9 mouse cellular contexts compared by ENCODE assay signal in the genomic region with DNA sequence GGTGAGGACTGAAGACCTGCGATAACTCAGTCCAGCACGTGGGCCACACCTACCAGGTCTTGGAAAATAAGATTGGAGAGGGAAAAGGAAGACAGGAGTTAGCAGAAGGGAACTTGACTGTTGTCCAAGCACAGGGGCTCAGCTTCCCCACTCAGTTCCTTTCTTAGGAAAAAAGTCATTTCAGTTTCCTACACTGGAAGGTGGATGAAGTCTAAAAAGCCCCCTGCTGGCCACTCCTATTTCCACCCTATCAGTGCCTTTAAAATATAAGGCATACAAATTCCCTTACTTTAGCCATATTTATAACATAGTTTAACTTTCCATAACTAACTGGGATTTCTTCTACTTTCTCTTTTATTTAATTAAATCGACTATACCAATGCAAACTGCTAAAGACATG.
DNase-seq lines count a peak whose midpoint lies in the region; ATAC-seq and TF ChIP-seq lines count a peak whose summit lies in the region.
"Had no signal": no experiment of that assay in that cellular context is flagged by ENCODE, and none has a peak within 500 bp of the region (broad histone marks: within the 10 kb centered on the region; RNA-seq: fewer than 3 reads in every experiment).

No protein-coding gene starts in this region.

- H3K4me1 ChIP-seq in forebrain, postnatal 0 days (ENCODE audit: insufficient read depth): no peaks in the 10 kb centered on the region
- H3K4me1 ChIP-seq in forebrain, embryonic 16.5 days (replicated peaks; ENCODE audit: control insufficient read depth, insufficient read depth, low read length): no peaks in the 10 kb centered on the region
- no peaks in the 10 kb centered on the region for H3K4me1 ChIP-seq in lung, postnatal 0 days (ENCODE audit: insufficient read depth, low read depth, low read length)
- no peaks in the 10 kb centered on the region for H3K4me1 ChIP-seq in limb, embryonic 11.5 days (ENCODE audit: control insufficient read depth, insufficient read depth, low read length)
- H3K4me1 ChIP-seq in midbrain, embryonic 15.5 days: no peaks in the 10 kb centered on the region

- peak; percentile 19 for DNase-seq in forebrain, postnatal 0 days
- DNase-seq in lung, postnatal 0 days (ENCODE audit: low spot score): peak; percentile 56
- DNase-seq in lung, adult 18-20 months: no peak
- peak; percentile 16 for DNase-seq in adrenal gland, postnatal 25 days
- DNase-seq in limb, embryonic 11.5 days (ENCODE audit: low spot score): peak; percentile 51
- no peak for DNase-seq in urinary bladder, adult 2 months (ENCODE audit: low spot score)

- WGBS in forebrain, postnatal 0 days: 84% methylated on average over 3 of the region's 3 CpGs
- WGBS in forebrain, embryonic 16.5 days: 83% methylated on average over 3 of the region's 3 CpGs
- WGBS in lung, postnatal 0 days: 51% methylated on average over 3 of the region's 3 CpGs
- WGBS in limb, embryonic 11.5 days: 77% methylated on average over 3 of the region's 3 CpGs
- 88% methylated on average over 3 of the region's 3 CpGs for WGBS in midbrain, embryonic 15.5 days

- TF ChIP-seq CTCF in forebrain, postnatal 0 days (IDR thresholded peaks at IDR 0.05; ENCODE audit: low read depth): peak; percentile 36
- TF ChIP-seq CTCF in lung, postnatal 0 days (IDR thresholded peaks at IDR 0.05): peak; percentile 59

- ATAC-seq in forebrain, postnatal 0 days: no peak
- no peak for ATAC-seq in forebrain, embryonic 16.5 days
- ATAC-seq in lung, postnatal 0 days: no peak
- ATAC-seq in limb, embryonic 11.5 days (ENCODE audit: insufficient number of reproducible peaks, low FRiP score, low TSS enrichment, low read depth): no peak
- ATAC-seq in midbrain, embryonic 15.5 days (replicated peaks): no peak

- H3K27ac ChIP-seq in forebrain, postnatal 0 days (ENCODE audit: low read depth, low read length): no peak overlapping the region
- no peak overlapping the region for H3K27ac ChIP-seq in forebrain, embryonic 16.5 days (ENCODE audit: low read length)
- no peak overlapping the region for H3K27ac ChIP-seq in lung, postnatal 0 days (ENCODE audit: low read length)
- H3K27ac ChIP-seq in limb, embryonic 11.5 days (replicated peaks; ENCODE audit: low read depth, low read length): no peak overlapping the region
- H3K27ac ChIP-seq in midbrain, embryonic 15.5 days: no peak overlapping the region
- H3K27ac ChIP-seq: liver, embryonic 15.5 days had no signal

- H3K27me3 ChIP-seq in forebrain, postnatal 0 days (ENCODE audit: insufficient read depth, low read length): no peaks in the 10 kb centered on the region
- H3K27me3 ChIP-seq in forebrain, embryonic 16.5 days (replicated peaks; ENCODE audit: control insufficient read depth, insufficient read depth, low read length): no peaks in the 10 kb centered on the region
- H3K27me3 ChIP-seq in lung, postnatal 0 days (replicated peaks; ENCODE audit: insufficient read depth, low read length): no peaks in the 10 kb centered on the region
- no peaks in the 10 kb centered on the region for H3K27me3 ChIP-seq in limb, embryonic 11.5 days (ENCODE audit: control insufficient read depth, insufficient read depth, low read length)
- no peaks in the 10 kb centered on the region for H3K27me3 ChIP-seq in midbrain, embryonic 15.5 days (replicated peaks)
- H3K27me3 ChIP-seq: liver, embryonic 15.5 days had no signal

- H3K4me2 ChIP-seq in forebrain, postnatal 0 days (ENCODE audit: low read depth): no peak overlapping the region
- H3K4me2 ChIP-seq in forebrain, embryonic 16.5 days (ENCODE audit: low read length): no peak overlapping the region
- H3K4me2 ChIP-seq in lung, postnatal 0 days (replicated peaks; ENCODE audit: low read depth, low read length): no peak overlapping the region
- H3K4me2 ChIP-seq in limb, embryonic 11.5 days (ENCODE audit: low read depth, severe bottlenecking): no peak overlapping the region
- H3K4me2 ChIP-seq in midbrain, embryonic 15.5 days: no peak overlapping the region
- H3K4me2 ChIP-seq: liver, embryonic 15.5 days had no signal

- no peaks in the 10 kb centered on the region for H3K9me3 ChIP-seq in forebrain, postnatal 0 days (ENCODE audit: low read length)
- H3K9me3 ChIP-seq in forebrain, embryonic 16.5 days (ENCODE audit: control insufficient read depth, low read length): 0 out of 2 replicates have a peak, but pooled peaks cover 2% of the 10 kb centered on the region
- H3K9me3 ChIP-seq in lung, postnatal 0 days (ENCODE audit: low read length): no peaks in the 10 kb centered on the region
- no peaks in the 10 kb centered on the region for H3K9me3 ChIP-seq in limb, embryonic 11.5 days (ENCODE audit: control insufficient read depth, low read length)
- H3K9me3 ChIP-seq in midbrain, embryonic 15.5 days: no peaks in the 10 kb centered on the region
- H3K9me3 ChIP-seq: liver, embryonic 15.5 days had no signal

- H3K36me3 ChIP-seq in forebrain, postnatal 0 days (ENCODE audit: insufficient read depth): no peaks in the 10 kb centered on the region
- H3K36me3 ChIP-seq in forebrain, embryonic 16.5 days (ENCODE audit: control insufficient read depth, insufficient read depth): no peaks in the 10 kb centered on the region
- H3K36me3 ChIP-seq in lung, postnatal 0 days (ENCODE audit: insufficient read depth, low read length): no peaks in the 10 kb centered on the region
- no peaks in the 10 kb centered on the region for H3K36me3 ChIP-seq in limb, embryonic 11.5 days (ENCODE audit: control insufficient read depth, insufficient read depth, low read length)
- no peaks in the 10 kb centered on the region for H3K36me3 ChIP-seq in midbrain, embryonic 15.5 days (replicated peaks)
- H3K36me3 ChIP-seq: liver, embryonic 15.5 days had no signal

- TF ChIP-seq EP300 in lung, postnatal 0 days (IDR thresholded peaks at IDR 0.05): no peak

- no peak overlapping the region for H3K9ac ChIP-seq in forebrain, postnatal 0 days
- no peak overlapping the region for H3K9ac ChIP-seq in forebrain, embryonic 16.5 days (replicated peaks; ENCODE audit: low read depth, low read length)
- H3K9ac ChIP-seq in lung, postnatal 0 days (replicated peaks; ENCODE audit: low read depth): no peak overlapping the region
- no peak overlapping the region for H3K9ac ChIP-seq in limb, embryonic 11.5 days (ENCODE audit: low read length)
- H3K9ac ChIP-seq in midbrain, embryonic 15.5 days: no peak overlapping the region
- H3K9ac ChIP-seq: liver, embryonic 15.5 days had no signal

- no peak overlapping the region for H3K4me3 ChIP-seq in forebrain, postnatal 0 days (ENCODE audit: low read depth, low read length)
- no peak overlapping the region for H3K4me3 ChIP-seq in forebrain, embryonic 16.5 days (replicated peaks; ENCODE audit: low read length)
- H3K4me3 ChIP-seq in lung, postnatal 0 days (ENCODE audit: low read depth, low read length): no peak overlapping the region
- H3K4me3 ChIP-seq in limb, embryonic 11.5 days (ENCODE audit: low read depth, low read length): no peak overlapping the region
- H3K4me3 ChIP-seq in midbrain, embryonic 15.5 days: no peak overlapping the region
- H3K4me3 ChIP-seq: liver, embryonic 15.5 days had no signal

Comparison
In these comparisons a context has a peak if more than half of its experiments do, and no peak if none do; other contexts are left out.
1. DNase-seq: peak in forebrain, postnatal 0 days (single experiment), lung, postnatal 0 days (single experiment), adrenal gland, postnatal 25 days (single experiment) and limb, embryonic 11.5 days (single experiment); none in lung, adult 18-20 months (0 of 2) and urinary bladder, adult 2 months (single experiment).